Mouse (Mus musculus) erythroblast, adult 5-6 weeks (primary cell): ENCODE measurements around the gene Olfr555. TPM values are rescaled to one million over a fixed set of nuclear protein-coding genes. Genes with fewer than 3 reads are reported as not detected.
"Not testable (repeated sequence)": the region's sequence is repeated elsewhere in the genome, so short reads cannot be mapped to it uniquely, and the experiment has no call there.

Experiments
- ATAC-seq: replicated peaks from 2 replicates; pipeline ENCODE4 v1.8.0; 2016; ENCODE audit warnings: moderate number of reproducible peaks, mild to moderate bottlenecking, moderate TSS enrichment, inconsistent platforms; ENCODE audit not compliant: poor library complexity, low FRiP score, severe bottlenecking
- total RNA-seq, 2 experiments: library from RNA; stranded (forward) in 1 of 2; stranded (reverse) in 1 of 2; fragments of 150-400 nt in 1 of 2; fragments of 200-764, 138-1000 nt in 1 of 2; gene quantifications; 2 replicates each; pipeline versions ENCODE4 v1.2.3 to v1.2.4; 2015 to 2017; ENCODE audit warnings: low replicate concordance in 2 of 2

Olfr555 gene
- total RNA-seq (2015; ENCODE audit: low replicate concordance): not detected in 2 replicates
- total RNA-seq (2017; ENCODE audit: low replicate concordance): not detected in 2 replicates

DNA sequence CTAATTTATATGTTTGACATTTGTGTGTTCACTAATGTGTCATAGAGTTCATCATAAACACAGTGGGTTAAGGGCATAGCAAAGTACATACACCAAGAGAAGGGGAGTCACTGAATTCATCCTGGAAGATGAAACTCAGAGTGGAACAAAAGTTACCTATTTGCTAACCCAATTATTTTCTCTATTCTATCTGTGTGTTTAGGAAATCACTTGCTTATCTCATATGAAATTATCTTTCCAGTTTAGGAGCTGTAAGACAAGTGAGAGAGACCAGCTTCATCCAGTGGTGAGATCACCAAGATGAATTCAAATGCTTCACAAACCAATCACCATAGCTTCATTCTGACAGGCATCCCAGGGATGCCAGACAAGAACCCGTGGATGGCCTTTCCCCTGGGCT lies at the start of gene Olfr555:
TSS of gene Olfr555 (plus strand) at position 301 of the 400 bp plus-strand sequence.
- ATAC-seq: no peak

DNA sequence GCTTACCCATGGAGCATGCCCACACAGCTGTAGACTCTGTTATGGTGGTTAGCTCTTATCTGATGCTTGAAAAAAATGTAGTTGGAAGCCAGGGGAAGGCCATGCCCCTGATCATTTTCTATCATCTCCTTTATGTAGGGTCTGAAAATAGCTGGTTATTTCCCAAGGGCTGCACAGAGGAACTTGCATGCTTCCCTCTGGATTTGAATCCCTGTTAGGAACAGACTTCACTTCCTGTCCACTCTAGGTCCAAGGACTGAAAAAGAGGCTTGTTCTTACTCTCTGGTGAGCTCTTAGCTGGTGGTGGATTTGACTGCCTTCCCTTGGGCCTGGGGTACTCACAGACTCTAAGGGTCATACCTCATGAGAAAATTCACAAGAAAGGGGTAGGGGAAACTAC lies 40.5 kb upstream of the Olfr555 start, which contains the start of gene Olfr553:
TSS of gene Olfr553 (minus strand) at position 101 of the 400 bp plus-strand sequence.
- no peak for ATAC-seq

DNA sequence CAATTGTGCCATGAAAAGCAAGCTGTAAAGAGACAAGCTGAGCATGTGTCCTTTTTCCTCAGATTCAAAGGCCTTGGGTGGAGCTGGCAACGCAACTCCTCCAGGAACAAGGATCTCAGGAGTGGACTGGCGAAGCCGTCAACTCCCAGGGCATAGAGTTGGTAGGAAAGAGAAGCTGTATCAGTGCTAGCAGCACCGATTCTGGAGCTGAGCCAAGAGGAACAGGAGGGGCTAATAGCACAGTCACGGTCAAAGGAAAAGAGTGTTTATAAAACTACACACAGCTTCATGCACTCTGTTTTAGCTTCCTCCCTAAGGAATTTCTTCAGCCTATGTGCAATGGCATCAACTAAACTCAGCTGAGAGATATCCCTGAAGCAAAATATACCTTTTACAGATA lies 39.0 kb upstream of the Olfr555 start:
- no peak for ATAC-seq

DNA sequence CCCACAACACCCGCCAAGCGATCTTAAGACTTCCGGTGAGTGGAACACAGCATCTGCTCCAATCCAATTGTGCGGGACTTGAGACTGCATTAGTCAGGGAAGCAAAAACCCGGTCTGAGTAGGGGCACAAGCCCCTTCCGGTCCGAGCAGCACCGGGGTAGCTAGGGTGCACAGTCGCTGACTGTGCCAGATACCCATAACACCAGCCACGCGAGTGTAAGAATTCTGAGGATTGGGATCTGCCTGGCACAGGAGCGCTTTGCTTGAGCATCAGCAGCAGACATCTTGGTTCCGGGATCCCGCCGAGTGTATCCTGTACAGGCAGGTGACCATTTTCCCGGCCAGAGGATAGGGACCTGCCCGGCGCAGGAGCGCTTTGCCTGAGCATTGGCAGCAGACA lies 38.3 kb upstream of the Olfr555 start:
- ATAC-seq: not testable (repeated sequence)

DNA sequence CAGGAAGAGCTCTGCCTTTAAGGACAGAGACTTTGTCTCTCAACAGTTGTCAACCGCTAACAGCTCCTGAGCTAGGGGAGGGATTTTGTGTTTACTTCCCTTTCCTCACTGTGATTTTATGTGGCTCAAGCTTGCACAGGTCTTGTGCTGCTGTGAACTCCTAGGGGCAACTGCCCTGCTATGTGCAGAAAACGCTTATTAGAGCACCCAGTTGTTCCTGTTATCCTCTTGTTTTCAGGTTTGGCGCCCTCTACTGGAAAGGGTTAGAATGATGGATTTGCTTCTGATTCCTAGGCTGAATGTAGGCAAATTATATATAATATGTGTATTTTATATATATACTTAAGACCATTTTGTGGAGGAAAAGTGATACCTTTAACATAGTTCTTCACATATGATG lies 22.0 kb upstream of the Olfr555 start:
- no peak for ATAC-seq

DNA sequence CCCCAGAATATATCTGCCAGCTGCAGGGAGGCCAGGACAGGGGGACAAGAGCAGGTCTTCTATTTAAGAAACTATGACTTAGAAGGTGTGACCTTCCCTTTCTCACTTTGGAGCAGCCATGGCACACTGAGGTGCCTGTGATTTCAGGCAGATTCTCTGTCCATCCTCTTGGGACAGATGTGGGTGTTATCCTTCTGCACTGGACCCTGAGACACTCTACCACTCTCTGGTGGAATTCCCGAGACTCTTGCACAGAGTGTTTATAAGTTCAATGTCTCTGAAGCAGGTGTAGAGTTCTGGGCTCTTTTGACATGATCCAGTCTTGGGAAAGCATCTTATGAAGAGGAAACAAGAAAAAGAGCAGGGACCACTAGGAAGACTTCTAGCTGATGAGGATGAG lies 20.5 kb upstream of the Olfr555 start, which contains the start of gene Olfr554:
TSS of gene Olfr554 (plus strand) at position 301 of the 400 bp plus-strand sequence.
- ATAC-seq: no peak

DNA sequence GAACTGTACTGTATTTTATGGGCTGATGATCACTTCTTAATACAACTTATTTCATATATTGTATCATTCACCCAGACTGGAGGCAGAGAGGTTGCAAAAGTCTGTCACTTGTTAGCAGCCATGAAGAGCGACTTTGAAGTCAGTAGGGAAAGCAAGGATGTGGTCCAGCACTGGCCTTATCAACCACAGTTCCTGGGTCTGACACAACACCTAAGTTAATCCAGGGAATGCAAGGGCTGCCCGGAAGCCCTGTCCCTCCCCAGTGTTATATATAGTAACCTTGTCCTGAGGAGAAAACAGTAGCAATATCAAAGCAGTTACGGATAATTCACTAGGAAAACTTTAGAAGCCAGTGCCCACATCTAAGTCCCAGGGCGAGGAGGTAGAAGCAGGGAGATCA lies 13.7 kb upstream of the Olfr555 start:
- ATAC-seq: not testable (repeated sequence)

DNA sequence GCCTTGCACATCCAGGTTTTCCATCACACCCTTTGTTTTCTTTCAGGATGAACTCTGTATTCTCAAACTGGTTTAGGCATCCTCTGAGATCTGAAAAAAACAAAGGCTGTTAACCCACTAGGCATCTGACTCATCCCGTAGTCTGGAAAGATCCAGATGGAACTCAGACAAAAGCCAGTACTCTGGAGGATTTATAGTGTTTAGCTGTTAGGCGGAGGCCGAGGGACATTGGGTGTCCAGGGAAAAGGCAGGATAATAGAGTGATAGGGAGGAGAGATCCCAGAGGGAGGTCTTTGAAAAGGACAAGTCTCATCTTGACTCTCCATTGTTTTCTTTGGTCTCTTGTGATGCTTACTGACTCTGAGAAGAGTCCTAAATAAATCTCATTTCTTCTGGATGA lies 6.0 kb downstream of the Olfr555 start, which contains the start of gene Olfr556:
TSS of gene Olfr556 (plus strand) at position 301 of the 400 bp plus-strand sequence.
- ATAC-seq: no peak

DNA sequence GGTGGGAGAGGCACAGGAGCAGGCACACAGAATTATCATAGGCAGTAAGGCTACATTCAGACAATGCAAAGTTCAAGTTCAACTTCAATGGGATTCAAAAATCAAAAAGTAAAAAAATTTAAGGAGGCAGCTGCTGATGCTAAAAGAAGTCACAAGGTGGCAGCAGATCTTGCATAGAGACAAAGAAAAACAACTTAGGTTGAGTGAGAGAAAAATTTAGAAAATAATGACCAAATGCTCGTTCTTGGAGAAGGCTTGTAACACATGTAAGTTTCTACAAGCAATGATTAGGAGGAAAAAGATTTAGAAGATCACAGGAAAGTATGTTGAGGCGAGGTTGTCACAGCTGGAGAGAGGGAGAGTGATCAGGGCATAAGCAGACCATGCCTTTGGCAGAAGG lies 6.8 kb downstream of the Olfr555 start:
- ATAC-seq: no peak

DNA sequence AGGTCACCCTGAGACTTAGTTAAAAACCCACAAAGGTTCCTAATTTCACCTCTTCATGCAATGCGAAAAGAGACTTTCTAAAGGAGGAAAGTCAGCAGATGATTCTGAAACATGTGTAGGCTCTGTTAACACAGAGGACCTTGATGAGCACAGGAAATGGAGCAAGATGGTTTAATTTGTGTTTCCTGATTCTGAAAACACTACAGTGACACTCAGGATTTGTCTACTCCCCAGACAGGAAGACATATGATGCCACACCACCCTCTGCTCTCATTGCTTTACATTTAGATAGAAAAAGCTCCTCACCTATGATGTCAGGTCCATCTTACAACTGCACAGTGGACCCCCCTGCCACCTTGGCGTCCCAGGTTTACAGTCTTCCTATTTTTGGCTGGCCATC lies 17.6 kb downstream of the Olfr555 start:
- ATAC-seq: no peak

DNA sequence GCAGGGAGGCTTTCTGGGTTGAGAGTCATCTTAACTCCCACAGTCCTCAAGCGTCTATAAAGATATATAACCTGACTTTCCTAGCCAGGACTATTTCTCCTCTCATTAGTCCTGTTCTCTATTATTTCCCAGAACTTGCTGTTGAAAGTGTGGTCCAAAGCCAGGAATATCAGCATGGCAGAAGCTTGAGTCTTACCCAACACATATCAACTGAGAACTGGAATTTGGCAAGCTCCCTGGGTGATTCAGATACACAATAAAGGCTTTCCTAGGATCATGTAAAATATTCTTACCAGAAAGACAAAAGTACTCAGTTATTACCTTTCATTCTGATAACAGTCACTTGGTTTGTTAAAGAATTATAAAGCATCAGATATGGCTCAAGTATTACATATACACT lies 23.3 kb downstream of the Olfr555 start:
- no peak for ATAC-seq

DNA sequence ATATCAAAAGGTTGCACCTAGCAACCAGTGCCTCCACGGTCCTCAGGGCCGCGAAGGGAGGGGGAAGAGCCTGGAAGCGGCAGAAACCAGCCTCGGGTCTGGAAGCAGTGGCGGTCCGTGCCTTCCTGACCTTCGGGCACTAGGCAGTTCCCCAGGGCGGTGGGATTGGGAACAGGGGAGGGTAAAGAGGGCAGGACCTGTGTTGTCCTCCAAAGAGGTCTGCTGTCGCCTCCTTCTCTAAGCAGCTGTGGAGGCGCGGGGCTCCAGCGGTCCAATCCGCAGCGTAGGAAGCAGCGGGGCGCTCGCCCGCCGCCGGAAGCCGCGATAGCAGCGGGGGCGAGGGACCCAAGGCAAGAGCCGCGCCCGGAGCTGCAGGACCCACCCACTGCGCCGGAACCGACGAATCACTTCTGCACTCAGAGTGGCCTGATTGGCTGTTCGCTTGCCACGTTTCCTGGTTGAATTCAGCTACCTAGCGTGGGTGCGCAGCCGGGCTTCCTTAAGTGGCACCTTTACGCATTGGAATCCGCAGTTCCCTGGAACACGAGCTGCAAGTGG lies 28.4 kb downstream of the Olfr555 start, which contains the start of gene Trim68:
TSS of gene Trim68 (minus strand) at position 384 of the 558 bp plus-strand sequence.
- ATAC-seq: peak; percentile 60; the same call in 1 of the 2 replicates

DNA sequence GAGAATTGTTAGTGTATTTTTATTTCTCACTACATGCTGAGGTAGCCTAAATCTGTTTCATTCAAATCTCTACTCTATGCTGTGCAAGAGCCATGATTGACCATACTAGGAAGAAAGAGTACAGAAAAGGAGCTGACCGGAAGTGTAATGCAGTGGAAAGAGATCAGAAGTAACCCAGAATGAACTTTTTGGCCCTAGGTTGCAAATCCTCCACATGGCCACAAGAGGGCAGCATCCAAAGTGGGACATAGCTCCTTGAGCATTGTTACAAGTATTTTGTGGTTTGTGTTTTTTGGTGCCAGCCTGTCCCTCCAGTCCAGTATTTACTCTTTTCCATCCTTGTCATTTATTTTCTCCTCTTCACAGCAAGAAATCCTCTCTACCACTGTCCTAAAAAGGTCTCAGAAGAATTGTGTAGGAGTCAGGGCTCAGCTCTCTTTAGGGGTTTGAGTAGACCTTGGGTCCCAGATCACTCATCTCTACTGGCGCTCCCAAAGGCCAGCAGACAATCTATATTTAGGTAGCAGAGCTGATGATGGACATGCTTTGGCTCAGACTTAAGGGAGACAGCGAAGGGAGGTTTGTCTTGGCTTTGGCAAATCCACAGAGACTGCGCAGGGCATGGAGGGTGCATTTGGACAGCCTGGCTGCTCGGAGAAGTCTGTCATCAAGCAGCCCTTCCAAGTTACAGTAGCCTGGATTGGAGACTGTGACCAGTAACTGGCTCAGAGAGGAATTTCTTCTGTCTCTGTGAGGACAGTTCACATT lies 36.9 kb downstream of the Olfr555 start, which contains the start of gene Olfr557:
TSS of gene Olfr557 (plus strand) at position 553 of the 768 bp plus-strand sequence.
- ATAC-seq: 0 out of 2 replicates have a peak, but pooled peaks have one; percentile 74

DNA sequence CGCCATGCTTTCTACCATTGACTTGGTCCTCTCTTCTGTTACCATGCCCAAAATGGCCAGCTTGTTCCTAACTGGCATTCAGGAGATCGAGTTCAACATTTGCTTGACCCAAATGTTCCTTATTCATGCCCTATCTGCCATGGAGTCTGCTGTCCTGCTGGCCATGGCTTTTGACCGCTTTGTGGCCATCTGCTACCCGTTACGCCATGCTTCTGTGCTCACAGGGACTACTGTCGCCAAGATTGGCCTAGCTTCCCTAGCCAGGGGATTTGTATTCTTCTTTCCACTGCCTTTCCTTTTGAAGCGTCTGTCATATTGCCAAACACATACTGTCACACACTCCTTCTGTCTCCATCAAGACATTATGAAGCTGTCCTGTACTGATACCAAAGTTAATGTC lies 39.8 kb downstream of the Olfr555 start:
- no peak for ATAC-seq

DNA sequence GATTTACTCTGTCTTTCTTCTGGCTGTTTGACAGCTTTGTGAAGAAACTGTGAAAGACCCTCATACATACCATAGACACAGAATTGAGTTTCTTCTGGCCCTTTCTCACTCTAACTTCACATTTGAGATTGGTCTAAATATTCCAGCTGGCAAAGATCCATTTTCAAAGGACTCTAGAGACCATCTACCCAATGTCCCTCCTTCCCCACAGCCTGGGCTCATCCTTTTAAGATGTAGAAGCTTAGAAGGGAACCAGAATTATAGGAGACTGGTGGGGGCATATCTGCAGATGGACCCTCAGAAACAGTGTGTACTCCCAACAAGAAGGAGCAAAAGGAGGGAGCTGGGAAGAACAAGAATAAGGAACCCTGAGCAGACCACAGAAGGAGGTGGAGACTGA lies 43.3 kb downstream of the Olfr555 start, which contains the start of gene Olfr558:
TSS of gene Olfr558 (plus strand) at position 301 of the 400 bp plus-strand sequence.
- ATAC-seq: no peak

Other genes starting within 250 kb of the Olfr555 start
- gene Rrm1, start 217.1 kb upstream of the Olfr555 start, total RNA-seq (2015; ENCODE audit: low replicate concordance): 85.7 and 133 TPM in 2 replicates
- 265 and 267 TPM in 2 replicates for gene Rrm1, start 217.1 kb upstream of the Olfr555 start, total RNA-seq (2017; ENCODE audit: low replicate concordance)
- gene Olfr543, start 177.1 kb upstream of the Olfr555 start, total RNA-seq (2015; ENCODE audit: low replicate concordance): not detected in 2 replicates
- not detected in 2 replicates for gene Olfr543, start 177.1 kb upstream of the Olfr555 start, total RNA-seq (2017; ENCODE audit: low replicate concordance)
- gene Olfr544, start 170.5 kb upstream of the Olfr555 start, total RNA-seq (2015; ENCODE audit: low replicate concordance): not detected in 2 replicates
- not detected in 2 replicates for gene Olfr544, start 170.5 kb upstream of the Olfr555 start, total RNA-seq (2017; ENCODE audit: low replicate concordance)
- gene Olfr545, start 159.2 kb upstream of the Olfr555 start, total RNA-seq (2015; ENCODE audit: low replicate concordance): not detected in 2 replicates
- not detected in 2 replicates for gene Olfr545, start 159.2 kb upstream of the Olfr555 start, total RNA-seq (2017; ENCODE audit: low replicate concordance)
- not detected in 2 replicates for gene Olfr547, start 124.1 kb upstream of the Olfr555 start, total RNA-seq (2015; ENCODE audit: low replicate concordance)
- not detected in 2 replicates for gene Olfr547, start 124.1 kb upstream of the Olfr555 start, total RNA-seq (2017; ENCODE audit: low replicate concordance)
- gene Olfr548-ps1, start 117.9 kb upstream of the Olfr555 start, total RNA-seq (2015; ENCODE audit: low replicate concordance): not detected in 2 replicates
- not detected in 2 replicates for gene Olfr548-ps1, start 117.9 kb upstream of the Olfr555 start, total RNA-seq (2017; ENCODE audit: low replicate concordance)
- not detected in 2 replicates for gene Olfr549, start 109.0 kb upstream of the Olfr555 start, total RNA-seq (2015; ENCODE audit: low replicate concordance)
- gene Olfr549, start 109.0 kb upstream of the Olfr555 start, total RNA-seq (2017; ENCODE audit: low replicate concordance): not detected in 2 replicates
- gene Trim21, start 93.3 kb upstream of the Olfr555 start, total RNA-seq (2015; ENCODE audit: low replicate concordance): 6.9 and 25.9 TPM in 2 replicates
- gene Trim21, start 93.3 kb upstream of the Olfr555 start, total RNA-seq (2017; ENCODE audit: low replicate concordance): 37.5 and 50.2 TPM in 2 replicates
- not detected in 2 replicates for gene Olfr550, start 87.4 kb upstream of the Olfr555 start, total RNA-seq (2015; ENCODE audit: low replicate concordance)
- gene Olfr550, start 87.4 kb upstream of the Olfr555 start, total RNA-seq (2017; ENCODE audit: low replicate concordance): not detected in 2 replicates
- gene Olfr551, start 66.9 kb upstream of the Olfr555 start, total RNA-seq (2015; ENCODE audit: low replicate concordance): not detected in 2 replicates
- not detected in 2 replicates for gene Olfr551, start 66.9 kb upstream of the Olfr555 start, total RNA-seq (2017; ENCODE audit: low replicate concordance)
- gene Olfr552, start 61.1 kb upstream of the Olfr555 start, total RNA-seq (2015; ENCODE audit: low replicate concordance): not detected in 2 replicates
- not detected in 2 replicates for gene Olfr552, start 61.1 kb upstream of the Olfr555 start, total RNA-seq (2017; ENCODE audit: low replicate concordance)
- not detected in 2 replicates for gene Olfr553, start 40.6 kb upstream of the Olfr555 start, total RNA-seq (2015; ENCODE audit: low replicate concordance)
- not detected in 2 replicates for gene Olfr553, start 40.6 kb upstream of the Olfr555 start, total RNA-seq (2017; ENCODE audit: low replicate concordance)
- not detected in 2 replicates for gene Olfr554, start 20.4 kb upstream of the Olfr555 start, total RNA-seq (2015; ENCODE audit: low replicate concordance)
- gene Olfr554, start 20.4 kb upstream of the Olfr555 start, total RNA-seq (2017; ENCODE audit: low replicate concordance): not detected in 2 replicates
- gene Olfr556, start 6.1 kb downstream of the Olfr555 start, total RNA-seq (2015; ENCODE audit: low replicate concordance): not detected in 2 replicates
- gene Olfr556, start 6.1 kb downstream of the Olfr555 start, total RNA-seq (2017; ENCODE audit: low replicate concordance): not detected in 2 replicates
- not detected in 2 replicates for gene Trim68, start 28.5 kb downstream of the Olfr555 start, total RNA-seq (2015; ENCODE audit: low replicate concordance)
- gene Trim68, start 28.5 kb downstream of the Olfr555 start, total RNA-seq (2017; ENCODE audit: low replicate concordance): 0.51 TPM in 1 of 2 replicates, not detected in the other
- gene Olfr557, start 37.1 kb downstream of the Olfr555 start, total RNA-seq (2015; ENCODE audit: low replicate concordance): not detected in 2 replicates
- gene Olfr557, start 37.1 kb downstream of the Olfr555 start, total RNA-seq (2017; ENCODE audit: low replicate concordance): not detected in 2 replicates
- not detected in 2 replicates for gene Olfr558, start 43.4 kb downstream of the Olfr555 start, total RNA-seq (2015; ENCODE audit: low replicate concordance)
- not detected in 2 replicates for gene Olfr558, start 43.4 kb downstream of the Olfr555 start, total RNA-seq (2017; ENCODE audit: low replicate concordance)
- gene Olfr33, start 60.2 kb downstream of the Olfr555 start, total RNA-seq (2015; ENCODE audit: low replicate concordance): not detected in 2 replicates
- not detected in 2 replicates for gene Olfr33, start 60.2 kb downstream of the Olfr555 start, total RNA-seq (2017; ENCODE audit: low replicate concordance)
- not detected in 2 replicates for gene Olfr559, start 68.7 kb downstream of the Olfr555 start, total RNA-seq (2015; ENCODE audit: low replicate concordance)
- not detected in 2 replicates for gene Olfr559, start 68.7 kb downstream of the Olfr555 start, total RNA-seq (2017; ENCODE audit: low replicate concordance)
- gene Olfr560, start 100.5 kb downstream of the Olfr555 start, total RNA-seq (2015; ENCODE audit: low replicate concordance): not detected in 2 replicates
- gene Olfr560, start 100.5 kb downstream of the Olfr555 start, total RNA-seq (2017; ENCODE audit: low replicate concordance): not detected in 2 replicates
- not detected in 2 replicates for gene Olfr78, start 100.6 kb downstream of the Olfr555 start, total RNA-seq (2015; ENCODE audit: low replicate concordance)
- not detected in 2 replicates for gene Olfr78, start 100.6 kb downstream of the Olfr555 start, total RNA-seq (2017; ENCODE audit: low replicate concordance)
- not detected in 2 replicates for gene Olfr561, start 112.4 kb downstream of the Olfr555 start, total RNA-seq (2015; ENCODE audit: low replicate concordance)
- not detected in 2 replicates for gene Olfr561, start 112.4 kb downstream of the Olfr555 start, total RNA-seq (2017; ENCODE audit: low replicate concordance)
- gene Olfr564, start 144.7 kb downstream of the Olfr555 start, total RNA-seq (2015; ENCODE audit: low replicate concordance): not detected in 2 replicates
- not detected in 2 replicates for gene Olfr564, start 144.7 kb downstream of the Olfr555 start, total RNA-seq (2017; ENCODE audit: low replicate concordance)
- not detected in 2 replicates for gene Olfr566, start 199.9 kb downstream of the Olfr555 start, total RNA-seq (2015; ENCODE audit: low replicate concordance)
- 0.77 TPM in 1 of 2 replicates, not detected in the other for gene Olfr566, start 199.9 kb downstream of the Olfr555 start, total RNA-seq (2017; ENCODE audit: low replicate concordance)
- gene Olfr568, start 218.3 kb downstream of the Olfr555 start, total RNA-seq (2015; ENCODE audit: low replicate concordance): not detected in 2 replicates
- not detected in 2 replicates for gene Olfr568, start 218.3 kb downstream of the Olfr555 start, total RNA-seq (2017; ENCODE audit: low replicate concordance)
- gene Olfr569, start 232.1 kb downstream of the Olfr555 start, total RNA-seq (2015; ENCODE audit: low replicate concordance): not detected in 2 replicates
- not detected in 2 replicates for gene Olfr569, start 232.1 kb downstream of the Olfr555 start, total RNA-seq (2017; ENCODE audit: low replicate concordance)
- not detected in 2 replicates for gene Olfr570, start 235.8 kb downstream of the Olfr555 start, total RNA-seq (2015; ENCODE audit: low replicate concordance)
- not detected in 2 replicates for gene Olfr570, start 235.8 kb downstream of the Olfr555 start, total RNA-seq (2017; ENCODE audit: low replicate concordance)